Mouse (Mus musculus): ENCODE results near the gene Thbd. TPM values are rescaled to one million over a fixed set of nuclear protein-coding genes. Genes with fewer than 3 reads are reported as not detected.
A peak's percentile ranks its signal among the peaks of the same experiment; 100 is the strongest.

Gene Thbd
- polyA plus RNA-seq, 1 experiment from 2014 or later, result 4.8 TPM

DNA sequence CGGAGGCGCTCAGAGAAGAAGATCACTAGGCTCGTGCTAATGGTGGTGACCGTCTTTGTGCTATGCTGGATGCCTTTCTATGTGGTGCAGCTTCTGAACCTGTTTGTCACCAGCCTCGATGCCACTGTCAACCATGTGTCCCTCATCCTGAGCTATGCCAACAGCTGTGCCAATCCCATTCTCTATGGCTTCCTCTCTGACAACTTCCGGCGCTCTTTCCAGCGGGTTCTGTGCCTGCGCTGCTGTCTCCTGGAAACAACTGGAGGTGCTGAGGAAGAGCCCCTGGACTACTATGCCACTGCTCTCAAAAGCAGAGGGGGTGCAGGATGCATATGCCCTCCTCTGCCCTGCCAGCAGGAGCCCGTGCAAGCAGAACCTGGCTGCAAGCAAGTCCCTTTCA lies 11.8 kb downstream of the Thbd start:
- Histone ChIP-seq H3K36me3 (replicated peaks) (no peaks in the 10 kb centered on the region), H3K9ac (no peak overlapping the region), H3K4me3 (replicated peaks) (no peak overlapping the region), H3K4me1 (peaks cover 10% of the 10 kb centered on the region; the same call in 1 of the 2 replicates), H3K27me3 (peaks cover 44% of the 10 kb centered on the region), H3K9me3 (no peaks in the 10 kb centered on the region), H3K27ac (no peak overlapping the region), H3K4me2 (no peak overlapping the region)
- no peak for ATAC-seq (ENCODE audit: low FRiP score)
- WGBS, result 71% methylated on average over 10 of the region's 10 CpGs

DNA sequence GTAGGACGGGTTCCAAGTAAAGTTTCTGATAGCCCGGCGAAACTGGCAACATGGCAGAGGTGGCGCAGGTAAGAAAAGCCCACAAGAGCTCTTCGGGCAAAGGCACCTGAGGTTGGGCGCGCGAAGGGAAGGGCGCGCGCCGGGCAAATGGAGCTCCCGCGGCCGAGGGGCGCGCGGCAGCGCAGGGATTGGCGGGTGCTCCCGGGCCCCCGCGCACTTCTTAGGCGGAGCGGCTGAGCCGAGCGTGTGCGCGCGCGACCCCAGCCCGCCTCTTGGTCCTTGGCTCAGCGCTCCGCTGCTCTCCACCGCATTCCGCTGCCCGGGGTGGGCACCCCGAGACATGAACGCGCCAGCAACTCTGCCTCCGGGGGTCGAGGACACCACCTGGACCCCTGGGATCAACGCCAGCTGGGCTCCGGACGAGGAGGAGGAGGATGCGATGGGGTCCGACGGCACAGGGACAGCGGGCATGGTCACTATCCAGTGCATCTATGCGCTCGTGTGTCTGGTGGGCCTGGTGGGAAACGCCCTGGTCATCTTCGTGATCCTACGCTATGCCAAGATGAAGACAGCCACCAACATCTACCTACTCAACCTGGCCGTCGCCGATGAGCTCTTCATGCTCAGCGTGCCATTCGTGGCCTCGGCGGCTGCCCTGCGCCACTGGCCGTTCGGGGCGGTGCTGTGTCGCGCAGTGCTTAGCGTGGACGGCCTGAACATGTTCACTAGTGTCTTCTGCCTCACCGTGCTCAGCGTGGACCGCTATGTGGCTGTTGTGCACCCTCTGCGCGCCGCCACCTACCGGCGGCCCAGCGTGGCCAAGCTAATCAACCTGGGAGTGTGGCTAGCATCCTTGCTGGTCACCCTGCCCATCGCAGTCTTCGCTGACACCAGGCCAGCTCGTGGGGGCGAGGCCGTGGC lies 12.6 kb downstream of the Thbd start, which contains the start of gene Sstr4:
TSS of gene Sstr4 (plus strand) at position 214 of the 921 bp plus-strand sequence.
- H3K27ac ChIP-seq, result no peak within 1 kb of the TSS
- H3K4me3 ChIP-seq (replicated peaks), result peak within 1 kb of the TSS; percentile 55
- 3% methylated on average over 83 of the region's 83 CpGs for WGBS
- H3K9me3 ChIP-seq, result no peaks in the 10 kb centered on the region
- H3K9ac ChIP-seq, result peak within 1 kb of the TSS; percentile 51
- H3K4me2 ChIP-seq, result peak within 1 kb of the TSS; percentile 95
- peak; percentile 85 for ATAC-seq (ENCODE audit: low FRiP score)
- H3K36me3 ChIP-seq (replicated peaks), result no peaks in the 10 kb centered on the region
- peaks cover 10% of the 10 kb centered on the region; the same call in 1 of the 2 replicates for H3K4me1 ChIP-seq
- H3K27me3 ChIP-seq, result peaks cover 44% of the 10 kb centered on the region

DNA sequence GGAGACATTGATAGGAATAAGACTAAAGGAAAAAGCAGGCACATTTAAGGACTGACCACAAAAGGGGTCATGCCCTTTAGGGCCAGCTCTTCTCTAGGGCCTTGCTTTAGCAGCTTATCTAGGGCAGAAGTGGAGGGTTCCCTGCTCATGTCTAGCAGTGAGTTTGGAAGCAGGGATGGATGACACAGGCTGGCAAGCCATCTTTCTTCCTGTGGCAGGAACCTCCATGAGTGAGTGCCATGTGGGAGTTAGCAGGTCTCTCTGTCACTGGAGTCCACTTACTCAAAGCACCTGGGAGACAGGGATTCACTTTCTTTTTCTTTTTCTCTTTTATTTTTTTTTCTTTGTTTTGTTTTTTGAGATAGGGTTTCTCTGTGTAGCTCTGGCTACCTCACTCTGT lies 14.1 kb downstream of the Thbd start:
- Histone ChIP-seq H3K4me1 (peaks cover 10% of the 10 kb centered on the region; the same call in 1 of the 2 replicates), H3K36me3 (replicated peaks) (no peaks in the 10 kb centered on the region), H3K27me3 (peaks cover 44% of the 10 kb centered on the region), H3K4me3 (replicated peaks) (no peak overlapping the region), H3K4me2 (no peak overlapping the region), H3K9me3 (no peaks in the 10 kb centered on the region), H3K9ac (no peak overlapping the region), H3K27ac (no peak overlapping the region)
- no peak for ATAC-seq (ENCODE audit: low FRiP score)

DNA sequence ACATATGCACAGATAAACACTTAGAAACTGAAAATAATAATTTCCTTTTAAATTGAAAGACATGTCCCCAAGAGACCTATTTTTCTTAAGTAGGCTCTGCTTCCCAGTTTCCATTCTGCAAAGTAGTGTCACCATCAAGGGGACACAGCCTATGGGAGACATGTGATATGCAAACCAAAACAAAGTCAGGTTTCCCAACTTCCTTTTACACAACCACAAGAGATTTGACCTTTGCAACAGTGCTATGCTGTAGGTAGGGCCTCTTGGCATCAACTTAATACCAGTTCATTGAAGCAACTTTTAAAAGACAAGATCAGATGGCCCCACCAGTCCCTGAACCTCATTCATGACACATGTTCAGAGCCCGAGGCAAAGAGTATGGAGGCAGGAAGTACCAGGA lies 14.8 kb downstream of the Thbd start:
- Histone ChIP-seq H3K27ac (no peak overlapping the region), H3K9ac (no peak overlapping the region), H3K9me3 (no peaks in the 10 kb centered on the region), H3K27me3 (peaks cover 44% of the 10 kb centered on the region), H3K36me3 (replicated peaks) (no peaks in the 10 kb centered on the region), H3K4me2 (no peak overlapping the region), H3K4me3 (replicated peaks) (no peak overlapping the region), H3K4me1 (peaks cover 10% of the 10 kb centered on the region; the same call in 1 of the 2 replicates)
- no peak for ATAC-seq (ENCODE audit: low FRiP score)
- WGBS, result 85% methylated on average over 1 of the region's 1 CpGs

DNA sequence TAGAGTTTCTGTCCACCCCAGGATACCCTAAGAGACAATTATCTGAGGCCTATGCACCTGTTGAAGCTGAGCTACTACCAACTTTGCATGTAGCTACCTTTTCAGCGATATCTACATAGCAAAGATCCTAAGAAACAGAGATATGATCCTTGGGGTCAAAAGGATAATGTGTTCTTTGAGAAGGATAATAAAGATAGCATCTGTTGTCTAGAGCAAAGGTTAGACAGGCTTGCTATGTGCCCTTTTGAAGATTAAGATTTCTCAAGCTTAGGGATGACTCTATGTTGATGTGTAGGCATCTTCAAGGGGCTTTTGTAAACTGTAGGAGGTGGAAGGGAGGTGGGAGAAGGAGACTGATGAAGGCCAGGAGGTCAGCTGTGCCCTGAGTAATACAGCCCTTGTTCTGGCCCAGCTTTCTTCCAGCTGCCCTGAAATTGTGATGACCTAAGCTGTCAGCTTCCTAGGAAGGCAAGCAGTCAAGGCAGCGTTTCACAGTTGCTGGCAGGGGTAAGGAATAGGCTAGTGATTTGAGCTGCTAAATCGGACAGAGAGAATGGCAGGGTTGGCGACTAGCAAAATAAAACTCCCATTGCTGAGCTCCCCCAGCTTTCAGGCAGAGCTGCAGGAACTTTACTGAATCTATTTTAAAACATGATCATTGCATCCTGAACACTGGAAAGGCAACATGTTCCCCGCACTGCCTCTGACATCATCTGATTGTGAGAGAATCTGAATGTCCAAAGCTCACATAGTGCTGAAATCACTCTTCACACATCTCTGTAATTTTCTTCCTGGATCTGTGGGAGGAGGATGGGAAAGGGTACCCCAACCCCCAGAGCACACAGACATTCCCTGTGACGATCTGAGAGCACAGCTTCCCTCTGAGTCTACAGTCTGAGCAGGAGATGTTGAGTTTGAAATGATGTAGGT lies 20.1 kb downstream of the Thbd start:
- ATAC-seq (ENCODE audit: low FRiP score), result no peak

DNA sequence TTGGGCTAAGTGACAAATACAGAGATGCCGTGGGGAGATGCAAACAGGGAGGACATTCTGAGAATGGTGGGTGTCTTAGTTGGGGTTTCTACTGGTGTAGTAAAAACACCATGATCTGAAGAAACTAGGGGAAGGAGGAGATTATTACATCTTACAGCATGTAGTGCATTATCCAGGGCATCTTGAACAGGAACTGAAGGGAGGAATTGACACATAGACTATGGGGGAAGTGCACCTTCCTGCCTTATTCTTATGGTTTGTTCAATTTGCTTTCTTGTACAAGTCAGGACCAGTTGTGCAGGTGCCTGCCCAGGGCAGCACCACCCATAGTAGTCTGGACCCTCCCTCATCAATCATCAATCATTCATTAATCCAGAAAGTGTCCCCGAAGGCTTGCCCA lies 21.1 kb downstream of the Thbd start:
- Histone ChIP-seq H3K9ac (no peak overlapping the region), H3K4me3 (replicated peaks) (no peak overlapping the region), H3K4me1 (no peaks in the 10 kb centered on the region), H3K27me3 (no peaks in the 10 kb centered on the region), H3K9me3 (no peaks in the 10 kb centered on the region), H3K4me2 (no peak overlapping the region), H3K27ac (no peak overlapping the region), H3K36me3 (replicated peaks) (no peaks in the 10 kb centered on the region)
- no peak for ATAC-seq (ENCODE audit: low FRiP score)
- WGBS, result 94% methylated on average over 2 of the region's 2 CpGs

More for the DNA sequence above, 20.1 kb downstream of the Thbd start:
- Histone ChIP-seq H3K4me2 (no peak overlapping the region), H3K36me3 (replicated peaks) (no peaks in the 10 kb centered on the region), H3K9me3 (no peaks in the 10 kb centered on the region), H3K4me3 (replicated peaks) (no peak overlapping the region), H3K4me1 (no peaks in the 10 kb centered on the region), H3K27ac (no peak overlapping the region), H3K9ac (no peak overlapping the region), H3K27me3 (no peaks in the 10 kb centered on the region)
- WGBS, result 82% methylated on average over 6 of the region's 6 CpGs

DNA sequence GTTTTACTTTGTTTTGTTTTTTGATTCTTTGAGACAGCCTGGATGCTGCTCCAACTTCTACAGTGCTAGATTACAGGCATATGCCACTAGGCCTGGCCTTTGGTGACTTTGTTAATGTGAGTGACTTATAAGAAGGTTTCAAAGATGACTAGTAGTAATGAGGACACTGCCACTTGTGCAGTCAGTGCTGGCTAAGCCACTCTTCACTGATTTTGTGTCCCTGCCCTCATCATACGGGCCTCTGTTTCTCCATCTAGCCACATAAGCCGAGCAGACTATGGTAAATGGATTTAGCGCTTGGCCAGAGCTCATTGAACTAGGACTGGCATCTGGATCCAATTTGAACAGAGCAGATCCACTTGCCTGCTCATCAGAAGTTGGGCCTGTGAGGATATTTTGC lies 21.5 kb downstream of the Thbd start:
- H3K27ac ChIP-seq, result no peak overlapping the region
- H3K4me1 ChIP-seq, result no peaks in the 10 kb centered on the region
- no peak overlapping the region for H3K4me2 ChIP-seq
- H3K27me3 ChIP-seq, result no peaks in the 10 kb centered on the region
- H3K9me3 ChIP-seq, result no peaks in the 10 kb centered on the region
- H3K9ac ChIP-seq, result no peak overlapping the region
- WGBS, result 76% methylated on average over 3 of the region's 3 CpGs
- no peaks in the 10 kb centered on the region for H3K36me3 ChIP-seq (replicated peaks)
- ATAC-seq (ENCODE audit: low FRiP score), result no peak
- H3K4me3 ChIP-seq (replicated peaks), result no peak overlapping the region

DNA sequence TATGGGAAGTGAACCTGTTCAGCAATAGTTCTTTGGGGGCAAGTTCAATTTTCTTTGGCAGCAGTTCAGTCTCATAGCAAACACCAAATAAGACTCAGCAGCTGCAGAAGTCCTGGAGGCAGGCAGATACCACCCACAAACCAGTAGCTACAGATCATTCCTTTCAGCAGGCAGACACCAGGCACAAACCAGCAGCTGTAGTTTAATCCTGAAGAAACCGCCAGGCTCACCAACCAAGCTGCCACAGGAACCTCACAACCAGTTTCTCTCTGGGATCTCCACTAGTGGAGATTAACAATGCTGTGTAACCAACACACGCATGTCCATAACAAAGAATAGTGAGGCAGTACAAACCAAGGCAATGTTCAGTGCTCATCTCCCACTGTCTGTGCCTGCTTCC lies 26.9 kb downstream of the Thbd start:
- H3K4me1 ChIP-seq, result no peaks in the 10 kb centered on the region
- no peaks in the 10 kb centered on the region for H3K36me3 ChIP-seq (replicated peaks)
- H3K4me2 ChIP-seq, result no peak overlapping the region
- H3K27me3 ChIP-seq, result no peaks in the 10 kb centered on the region
- WGBS, result 86% methylated on average over 2 of the region's 2 CpGs
- no peak overlapping the region for H3K4me3 ChIP-seq (replicated peaks)
- no peak overlapping the region for H3K27ac ChIP-seq
- H3K9me3 ChIP-seq, result no peaks in the 10 kb centered on the region
- no peak for ATAC-seq (ENCODE audit: low FRiP score)
- no peak overlapping the region for H3K9ac ChIP-seq

DNA sequence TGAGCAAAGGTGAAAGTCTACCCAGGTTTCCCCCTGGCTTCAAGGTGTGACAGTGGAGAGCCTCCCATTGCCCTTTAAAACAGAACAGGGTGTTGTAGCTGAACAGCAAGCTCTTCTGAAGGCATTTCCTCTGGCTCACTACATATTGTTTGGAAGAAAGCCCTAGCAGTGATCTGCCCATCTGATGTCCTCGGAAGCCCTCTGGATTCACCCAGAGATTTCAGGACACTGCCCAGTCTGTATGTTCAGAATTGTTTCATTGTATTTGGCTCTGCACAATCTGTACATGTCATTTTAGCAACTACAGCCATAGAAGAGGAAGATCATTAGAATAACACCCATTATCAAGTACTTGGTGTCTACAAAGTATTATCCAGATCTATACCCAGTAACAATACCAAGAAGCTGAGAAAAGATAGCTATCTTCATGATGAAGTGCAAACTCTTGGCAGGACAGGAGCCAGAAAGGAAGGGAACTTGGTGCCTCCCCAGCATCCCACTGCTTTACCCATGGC lies 28.0 kb downstream of the Thbd start:
- no peak overlapping the region for H3K4me2 ChIP-seq
- H3K27me3 ChIP-seq, result no peaks in the 10 kb centered on the region
- WGBS, result 91% methylated on average over 1 of the region's 1 CpGs
- ATAC-seq (ENCODE audit: low FRiP score), result no peak
- H3K4me3 ChIP-seq (replicated peaks), result no peak overlapping the region
- no peaks in the 10 kb centered on the region for H3K36me3 ChIP-seq (replicated peaks)
- no peaks in the 10 kb centered on the region for H3K4me1 ChIP-seq
- H3K9me3 ChIP-seq, result no peaks in the 10 kb centered on the region
- no peak overlapping the region for H3K27ac ChIP-seq
- H3K9ac ChIP-seq, result no peak overlapping the region

DNA sequence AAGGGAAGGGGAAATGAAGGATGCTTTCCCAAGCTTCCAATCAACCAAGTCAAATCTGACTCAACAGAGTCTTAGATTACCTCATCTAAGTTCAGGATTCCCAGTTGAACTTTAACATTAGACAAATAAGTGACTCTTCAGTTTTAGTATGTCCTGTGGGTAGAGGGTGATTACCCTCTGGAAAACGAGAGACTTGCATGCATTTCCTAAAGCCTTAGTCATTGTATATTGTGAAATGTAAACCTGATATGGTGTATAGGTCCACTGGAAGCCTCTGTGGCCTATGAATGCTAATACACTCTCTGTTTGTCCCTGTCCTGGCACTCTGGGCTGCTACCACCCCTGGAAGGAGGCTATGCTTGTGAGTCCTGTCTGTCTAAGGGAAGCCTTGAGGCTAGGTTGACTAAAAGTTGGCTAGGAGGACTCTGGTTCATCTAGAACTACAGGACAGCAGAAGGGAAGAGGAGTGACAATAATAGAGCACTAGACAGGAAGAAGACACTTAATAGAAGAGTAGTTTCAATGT lies 29.1 kb downstream of the Thbd start:
- Histone ChIP-seq H3K4me2 (no peak overlapping the region), H3K4me3 (replicated peaks) (no peak overlapping the region), H3K9me3 (no peaks in the 10 kb centered on the region), H3K27me3 (no peaks in the 10 kb centered on the region), H3K36me3 (replicated peaks) (no peaks in the 10 kb centered on the region), H3K27ac (no peak overlapping the region), H3K4me1 (no peaks in the 10 kb centered on the region), H3K9ac (no peak overlapping the region)
- ATAC-seq (ENCODE audit: low FRiP score), result no peak
- 91% methylated on average over 1 of the region's 1 CpGs for WGBS

DNA sequence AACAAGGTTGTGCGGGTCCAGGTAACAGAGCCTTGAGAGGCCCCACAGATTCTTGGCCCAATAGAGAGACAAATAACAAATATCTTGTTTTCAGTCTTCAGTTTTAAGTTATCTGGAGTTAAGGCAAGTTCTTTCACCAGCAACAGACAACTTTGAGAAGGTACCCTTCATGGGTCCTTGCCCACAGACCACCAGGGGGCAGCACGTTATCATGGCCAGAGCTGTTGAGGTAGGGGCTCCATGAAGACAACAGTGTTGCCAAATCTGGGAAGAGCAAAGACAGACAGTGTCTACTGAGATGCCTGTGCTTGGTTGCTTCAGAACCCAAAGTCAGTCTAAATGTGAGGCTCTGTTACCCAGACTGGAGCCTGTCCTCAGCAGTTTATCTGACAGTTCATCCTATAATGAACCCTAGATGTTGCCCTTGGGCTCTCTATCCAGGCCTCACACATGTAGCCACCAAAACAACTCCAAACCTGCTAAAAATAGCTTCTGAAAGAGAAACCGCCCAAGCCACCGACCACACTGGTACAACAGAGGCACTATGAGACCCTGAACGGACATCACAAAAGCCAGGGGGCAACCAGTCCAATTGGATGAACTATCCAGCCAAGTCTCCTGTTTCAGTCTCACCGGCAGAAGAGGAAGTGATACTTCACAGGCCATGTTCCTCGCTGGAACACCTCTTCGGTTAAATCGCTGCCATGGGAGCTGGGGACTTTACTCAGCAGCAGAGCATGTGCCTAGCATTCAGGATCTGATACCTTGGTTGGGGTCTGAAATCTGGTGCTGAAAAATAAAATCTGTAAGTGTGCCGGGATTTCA lies 32.5 kb downstream of the Thbd start:
- no peak overlapping the region for H3K27ac ChIP-seq
- ATAC-seq (ENCODE audit: low FRiP score), result peak; percentile 55; the same call in 1 of the 2 replicates
- H3K27me3 ChIP-seq, result no peaks in the 10 kb centered on the region
- H3K9ac ChIP-seq, result no peak overlapping the region
- no peak overlapping the region for H3K4me3 ChIP-seq (replicated peaks)
- WGBS, result 79% methylated on average over 10 of the region's 10 CpGs
- no peaks in the 10 kb centered on the region for H3K9me3 ChIP-seq
- no peak overlapping the region for H3K4me2 ChIP-seq
- no peaks in the 10 kb centered on the region for H3K4me1 ChIP-seq
- no peaks in the 10 kb centered on the region for H3K36me3 ChIP-seq (replicated peaks)
